Mouse (Mus musculus) ES-Bruce4 (cell line): Measurements from ENCODE around the gene Ppp1r13b.

Experiments used
- CTCF ChIP-seq: IDR thresholded peaks from one replicate; pipeline ENCODE4 v1.8.1; 2011; ENCODE audit warnings: low read depth, low read length
- EP300 ChIP-seq: IDR thresholded peaks from 2 replicates; pipeline ENCODE4 v1.6.1; 2011; ENCODE audit warnings: low read depth, low read length; ENCODE audit not compliant: insufficient read depth
- POLR2A ChIP-seq: IDR thresholded peaks from one replicate; pipeline ENCODE4 v1.8.1; 2011; ENCODE audit warnings: low read length; ENCODE audit not compliant: insufficient read depth

DNA sequence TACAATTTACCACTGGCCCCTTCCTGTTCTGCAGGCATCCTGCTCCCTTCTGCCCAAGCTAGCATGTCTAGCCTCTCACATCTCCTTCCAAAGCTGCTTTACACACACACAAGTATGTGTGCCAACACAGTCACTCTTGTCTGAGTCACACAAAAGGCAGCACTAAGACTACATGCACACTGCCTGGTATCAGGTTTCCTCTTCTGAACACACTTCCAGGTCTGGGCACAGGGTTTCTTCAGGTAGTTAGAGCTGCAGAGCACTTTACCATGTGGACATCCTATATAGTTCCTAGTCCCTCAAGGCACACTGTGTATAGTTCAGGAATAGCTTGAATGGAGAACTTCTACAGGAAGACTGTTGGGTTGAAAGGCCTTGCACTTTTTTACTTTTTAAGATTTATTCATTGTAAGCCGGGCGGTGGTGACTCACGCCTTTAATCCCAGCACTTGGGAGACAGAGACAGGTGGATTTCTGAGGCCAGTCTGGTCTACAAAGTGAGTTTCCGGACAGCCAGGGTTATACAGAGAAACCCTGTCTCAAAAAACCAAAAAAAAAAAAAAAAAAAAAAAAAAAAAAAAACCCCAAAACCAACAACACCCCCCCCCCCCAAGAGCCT is 43.6 kb downstream of the Ppp1r13b start:
- TF ChIP-seq POLR2A (no peak), CTCF (no peak), EP300 (no peak)
